Mouse (Mus musculus): ENCODE data around the gene D230025D16Rik. TPM values are rescaled to one million over a fixed set of nuclear protein-coding genes. Genes with fewer than 3 reads are reported as not detected.

Gene D230025D16Rik
- polyA plus RNA-seq, 1 experiment from 2014 or later, result 35.4 TPM

GRCm38 (mm10) chr8:105293405-105293804, 68.5 kb downstream of the D230025D16Rik start:
- Histone ChIP-seq H3K4me1 (ENCODE audit: insufficient read depth) (0 out of 2 replicates have a peak, but pooled peaks cover 3% of the 10 kb centered on the region), H3K27ac (ENCODE audit: low read depth) (no peak overlapping the region), H3K4me2 (no peak overlapping the region), H3K4me3 (ENCODE audit: low read depth, low read length) (no peak overlapping the region), H3K27me3 (ENCODE audit: insufficient read depth, low read length) (peaks cover 13% of the 10 kb centered on the region), H3K9ac (no peak overlapping the region), H3K36me3 (ENCODE audit: insufficient read depth) (0 out of 2 replicates have a peak, but pooled peaks cover 2% of the 10 kb centered on the region), H3K9me3 (ENCODE audit: low read depth, low read length) (no peaks in the 10 kb centered on the region)
- DNase-seq (no peak), ATAC-seq (ENCODE audit: insufficient read depth) (no peak)
- TF ChIP-seq CTCF (IDR thresholded peaks at IDR 0.05; ENCODE audit: low read depth), result no peak
- 56% methylated on average over 19 of the region's 19 CpGs for WGBS

- H3K4me1 ChIP-seq (ENCODE audit: insufficient read depth), result 0 out of 2 replicates have a peak, but pooled peaks cover 6% of the 10 kb centered on the region
- peaks cover 11% of the 10 kb centered on the region for H3K27me3 ChIP-seq (ENCODE audit: insufficient read depth, low read length)
- DNase-seq, result no peak
- H3K4me2 ChIP-seq, result peak overlapping the region; percentile 49
- no peak overlapping the region for H3K27ac ChIP-seq (ENCODE audit: low read depth)
- H3K4me3 ChIP-seq (ENCODE audit: low read depth, low read length), result peak overlapping the region; percentile 32
- no peak for TF ChIP-seq CTCF (IDR thresholded peaks at IDR 0.05; ENCODE audit: low read depth)
- peaks cover 13% of the 10 kb centered on the region; the same call in 1 of the 2 replicates for H3K36me3 ChIP-seq (ENCODE audit: insufficient read depth)
- WGBS, result 55% methylated on average over 9 of the region's 9 CpGs
- no peaks in the 10 kb centered on the region for H3K9me3 ChIP-seq (ENCODE audit: low read depth, low read length)
- H3K9ac ChIP-seq, result peak overlapping the region; percentile 18; the same call in 1 of the 2 replicates
- ATAC-seq (ENCODE audit: insufficient read depth), result no peak
Observed at GRCm38 (mm10) chr8:105294776-105295175, 69.8 kb downstream of the D230025D16Rik start.

- WGBS, result 56% methylated on average over 11 of the region's 11 CpGs
- Histone ChIP-seq H3K4me3 (ENCODE audit: low read depth, low read length) (peak overlapping the region; percentile 32), H3K27ac (ENCODE audit: low read depth) (peak overlapping the region; percentile 37; the same call in 1 of the 2 replicates)
Observed at GRCm38 (mm10) chr8:105295256-105295655, 70.3 kb downstream of the D230025D16Rik start.

GRCm38 (mm10) chr8:105295895-105296573, 71.1 kb downstream of the D230025D16Rik start, which contains the start of gene Exoc3l:
Gene Exoc3l (minus strand): TSS chr8:105296101.
- peak within 1 kb of the TSS; percentile 95 for H3K4me2 ChIP-seq
- peak within 1 kb of the TSS; percentile 89 for H3K9ac ChIP-seq
- DNase-seq (no peak), ATAC-seq (ENCODE audit: insufficient read depth) (no peak)
- H3K36me3 ChIP-seq (ENCODE audit: insufficient read depth), result peaks cover 25% of the 10 kb centered on the region
- H3K4me1 ChIP-seq (ENCODE audit: insufficient read depth), result 0 out of 2 replicates have a peak, but pooled peaks cover 6% of the 10 kb centered on the region
- no peaks in the 10 kb centered on the region for H3K9me3 ChIP-seq (ENCODE audit: low read depth, low read length)
- H3K27ac ChIP-seq (ENCODE audit: low read depth), result peak within 1 kb of the TSS; percentile 37; the same call in 1 of the 2 replicates
- H3K4me3 ChIP-seq (ENCODE audit: low read depth, low read length), result peak within 1 kb of the TSS; percentile 97
- H3K27me3 ChIP-seq (ENCODE audit: insufficient read depth, low read length), result no peaks in the 10 kb centered on the region
- WGBS, result 52% methylated on average over 11 of the region's 11 CpGs
- no peak for TF ChIP-seq CTCF (IDR thresholded peaks at IDR 0.05; ENCODE audit: low read depth)

More at GRCm38 (mm10) chr8:105295256-105295655, 70.3 kb downstream of the D230025D16Rik start:
- TF ChIP-seq CTCF (IDR thresholded peaks at IDR 0.05; ENCODE audit: low read depth), result no peak
- H3K4me1 ChIP-seq (ENCODE audit: insufficient read depth), result 0 out of 2 replicates have a peak, but pooled peaks cover 6% of the 10 kb centered on the region
- peak overlapping the region; percentile 18; the same call in 1 of the 2 replicates for H3K9ac ChIP-seq
- no peak for DNase-seq
- peaks cover 18% of the 10 kb centered on the region for H3K36me3 ChIP-seq (ENCODE audit: insufficient read depth)
- H3K9me3 ChIP-seq (ENCODE audit: low read depth, low read length), result no peaks in the 10 kb centered on the region
- ATAC-seq (ENCODE audit: insufficient read depth), result no peak
- H3K27me3 ChIP-seq (ENCODE audit: insufficient read depth, low read length), result peaks cover 6% of the 10 kb centered on the region
- H3K4me2 ChIP-seq, result peak overlapping the region; percentile 49

GRCm38 (mm10) chr8:105297511-105298192, 72.7 kb downstream of the D230025D16Rik start, which contains the start of gene E2f4:
Gene E2f4 (plus strand): TSS chr8:105297663.
- TF ChIP-seq CTCF (IDR thresholded peaks at IDR 0.05; ENCODE audit: low read depth), result no peak
- 1% methylated on average over 58 of the region's 58 CpGs for WGBS

GRCm38 (mm10) chr8:105298351-105299252, 73.7 kb downstream of the D230025D16Rik start:
- peak overlapping the region; percentile 95 for H3K4me2 ChIP-seq
- peak overlapping the region; percentile 97 for H3K4me3 ChIP-seq (ENCODE audit: low read depth, low read length)
- TF ChIP-seq CTCF (IDR thresholded peaks at IDR 0.05; ENCODE audit: low read depth), result no peak
- peak overlapping the region; percentile 89 for H3K9ac ChIP-seq
- no peaks in the 10 kb centered on the region for H3K27me3 ChIP-seq (ENCODE audit: insufficient read depth, low read length)
- 52% methylated on average over 18 of the region's 18 CpGs for WGBS
- H3K27ac ChIP-seq (ENCODE audit: low read depth), result peak overlapping the region; percentile 20; the same call in 1 of the 2 replicates
- ATAC-seq (ENCODE audit: insufficient read depth), result no peak
- no peaks in the 10 kb centered on the region for H3K9me3 ChIP-seq (ENCODE audit: low read depth, low read length)
- no peak for DNase-seq
- 0 out of 2 replicates have a peak, but pooled peaks cover 6% of the 10 kb centered on the region for H3K4me1 ChIP-seq (ENCODE audit: insufficient read depth)
- peaks cover 51% of the 10 kb centered on the region for H3K36me3 ChIP-seq (ENCODE audit: insufficient read depth)

More at GRCm38 (mm10) chr8:105297511-105298192, 72.7 kb downstream of the D230025D16Rik start, which contains the start of gene E2f4:
- peak; percentile 96 for DNase-seq
- Histone ChIP-seq H3K4me2 (peak within 1 kb of the TSS; percentile 95), H3K27me3 (ENCODE audit: insufficient read depth, low read length) (no peaks in the 10 kb centered on the region), H3K36me3 (ENCODE audit: insufficient read depth) (peaks cover 41% of the 10 kb centered on the region), H3K9me3 (ENCODE audit: low read depth, low read length) (no peaks in the 10 kb centered on the region), H3K27ac (ENCODE audit: low read depth) (peak within 1 kb of the TSS; percentile 70), H3K4me3 (ENCODE audit: low read depth, low read length) (peak within 1 kb of the TSS; percentile 97), H3K4me1 (ENCODE audit: insufficient read depth) (0 out of 2 replicates have a peak, but pooled peaks cover 6% of the 10 kb centered on the region), H3K9ac (peak within 1 kb of the TSS; percentile 89)
- peak; percentile 89 for ATAC-seq (ENCODE audit: insufficient read depth)
